Mouse (Mus musculus) small intestine, adult 2 months (tissue): ENCODE data around the gene Cacna1d.

Experiments
- CTCF ChIP-seq: fragments of 200-500 bp; IDR thresholded peaks from 2 replicates; pipeline ENCODE4 v1.5.1; 2012; ENCODE audit warnings: low read depth, mild to moderate bottlenecking, control low read depth, inconsistent platforms, low read length, moderate library complexity, mixed read lengths; ENCODE audit not compliant: insufficient replicate concordance, insufficient read length; ENCODE audit errors: extremely low read depth
- POLR2A ChIP-seq: fragments of 200-500 bp; IDR thresholded peaks from 2 replicates; pipeline ENCODE4 v1.6.1; 2012; ENCODE audit warnings: low read depth, mild to moderate bottlenecking, control low read depth, inconsistent platforms, low read length, moderate library complexity

- TF ChIP-seq CTCF = no peak
- no peak for TF ChIP-seq POLR2A
These were observed 137.2 kb downstream of the Cacna1d start for GRCm38 (mm10) chr14:30354127-30354463.
